Mouse (Mus musculus) CH12.LX (cell line): ENCODE data around the gene Grxcr1. TPM values are rescaled to one million over a fixed set of nuclear protein-coding genes. Genes with fewer than 3 reads are reported as not detected.
A peak's percentile ranks its signal among the peaks of the same experiment; 100 is the strongest.

Source experiments
- DNase-seq: peaks from one replicate; pipeline ENCODE4 v3.0.0-alpha.2; 2013; ENCODE audit errors: extremely low read depth
- H3K27ac ChIP-seq: 2 replicates; pipeline ENCODE4 v1.5.1; 2012; ENCODE audit warnings: low read depth, mild to moderate bottlenecking, control low read depth, moderate library complexity; ENCODE audit not compliant: insufficient read depth
- H3K27me3 ChIP-seq: replicated peaks from 2 replicates; pipeline ENCODE3; 2012; ENCODE audit warnings: inconsistent platforms
- H3K36me3 ChIP-seq, 2 experiments: replicated peaks in 1 of 2; 2 replicates each; pipeline versions ENCODE3 to v1.6.1; 2012; ENCODE audit warnings: inconsistent platforms in 1 of 2, low read length in 1 of 2, mild to moderate bottlenecking in 1 of 2, mixed read lengths in 1 of 2, moderate library complexity in 1 of 2; ENCODE audit not compliant: control insufficient read depth in 1 of 2, insufficient read depth in 1 of 2
- H3K4me1 ChIP-seq, 2 experiments: 2 replicates each; pipeline ENCODE4 v1.6.1; 2012; ENCODE audit warnings: inconsistent platforms in 1 of 2, moderate library complexity in 1 of 2; ENCODE audit not compliant: insufficient read depth in 2 of 2, control insufficient read depth in 1 of 2
- H3K4me2 ChIP-seq: 2 replicates; pipeline ENCODE4 v1.6.1; 2012; ENCODE audit warnings: low read depth, mild to moderate bottlenecking, control low read depth; ENCODE audit not compliant: poor library complexity, insufficient read depth, severe bottlenecking
- H3K4me3 ChIP-seq, 3 experiments: fragments of 150-350 bp in 1 of 3; sonication (generic) in 1 of 3; replicated peaks in 1 of 3; 2 replicates each; pipeline versions ENCODE3 to v1.5.1; 2011 to 2012; ENCODE audit warnings: low read depth in 2 of 3, low read length in 2 of 3, mild to moderate bottlenecking in 2 of 3, moderate library complexity in 2 of 3, control low read depth in 1 of 3, improper control_type of control experiment in 1 of 3, inconsistent platforms in 1 of 3, mixed read lengths in 1 of 3; ENCODE audit not compliant: poor library complexity in 1 of 3
- H3K79me2 ChIP-seq: replicated peaks from 2 replicates; pipeline ENCODE4 v1.6.1; 2012; ENCODE audit warnings: mild to moderate bottlenecking, moderate library complexity; ENCODE audit not compliant: control insufficient read depth, poor library complexity, insufficient read depth, severe bottlenecking; ENCODE audit errors: extremely low read depth
- H3K9ac ChIP-seq: 2 replicates; pipeline ENCODE4 v1.6.1; 2012; ENCODE audit warnings: low read depth, mild to moderate bottlenecking, control low read depth, moderate library complexity; ENCODE audit not compliant: insufficient read depth
- H3K9me3 ChIP-seq: replicated peaks from 2 replicates; pipeline ENCODE3; 2012; ENCODE audit warnings: low read length, inconsistent platforms, mixed read lengths
- BHLHE40 ChIP-seq: IDR thresholded peaks from 2 replicates; pipeline ENCODE4 v1.6.1; 2011; ENCODE audit warnings: mild to moderate bottlenecking, low read depth, low read length, improper control_type of control experiment
- CHD1 ChIP-seq: IDR thresholded peaks from 2 replicates; pipeline ENCODE4 v1.6.1; 2012; ENCODE audit warnings: low read depth, low read length, improper control_type of control experiment, inconsistent platforms
- CHD2 ChIP-seq: IDR thresholded peaks from 2 replicates; pipeline ENCODE4 v1.6.1; 2011; ENCODE audit warnings: low read length, improper control_type of control experiment
- CTCF ChIP-seq, 2 experiments: IDR thresholded peaks in 1 of 2; conservative IDR thresholded peaks in 1 of 2; 2 replicates each; pipeline ENCODE4 v1.5.1; 2011 to 2012; ENCODE audit warnings: low read depth in 2 of 2, low read length in 2 of 2, improper control_type of control experiment in 1 of 2, inconsistent platforms in 1 of 2, mild to moderate bottlenecking in 1 of 2, moderate library complexity in 1 of 2
- E2F4 ChIP-seq: IDR thresholded peaks from 2 replicates; pipeline ENCODE4 v1.6.1; 2011; ENCODE audit warnings: low read depth, low read length, improper control_type of control experiment; ENCODE audit not compliant: insufficient replicate concordance
- ELF1 ChIP-seq: IDR thresholded peaks from 2 replicates; pipeline ENCODE4 v1.6.1; 2014; ENCODE audit warnings: low read depth, mild to moderate bottlenecking, inconsistent platforms, low read length, improper control_type of control experiment
- EP300 ChIP-seq: IDR thresholded peaks from 2 replicates; pipeline ENCODE4 v1.6.1; 2011; ENCODE audit warnings: low read length, improper control_type of control experiment
- ETS1 ChIP-seq: conservative IDR thresholded peaks from 2 replicates; pipeline ENCODE4 v1.6.1; 2012; ENCODE audit warnings: low read depth, mild to moderate bottlenecking, inconsistent platforms, low read length, improper control_type of control experiment, moderate library complexity
- HCFC1 ChIP-seq: IDR thresholded peaks from 2 replicates; pipeline ENCODE4 v1.6.1; 2012; ENCODE audit warnings: low read depth, mild to moderate bottlenecking, inconsistent platforms, low read length, improper control_type of control experiment
- IRF4 ChIP-seq: IDR thresholded peaks from 2 replicates; pipeline ENCODE4 v1.6.1; 2014; ENCODE audit warnings: low read depth, mild to moderate bottlenecking, inconsistent platforms, low read length, improper control_type of control experiment
- JUN ChIP-seq: IDR thresholded peaks from 2 replicates; pipeline ENCODE4 v1.6.1; 2011; ENCODE audit warnings: low read depth, mild to moderate bottlenecking, low read length, improper control_type of control experiment, moderate library complexity; ENCODE audit not compliant: insufficient read depth
- JUND ChIP-seq: conservative IDR thresholded peaks from 2 replicates; pipeline ENCODE4 v1.6.1; 2011; ENCODE audit warnings: low read depth, low read length, improper control_type of control experiment
- MAFK ChIP-seq: IDR thresholded peaks from 2 replicates; pipeline ENCODE4 v1.6.1; 2011; ENCODE audit warnings: low read length, improper control_type of control experiment; ENCODE audit not compliant: insufficient replicate concordance
- MAX ChIP-seq: IDR thresholded peaks from 2 replicates; pipeline ENCODE4 v1.6.1; 2011; ENCODE audit warnings: low read length, improper control_type of control experiment
- MEF2A ChIP-seq: IDR thresholded peaks from 2 replicates; pipeline ENCODE4 v1.6.1; 2014; ENCODE audit warnings: low read depth, mild to moderate bottlenecking, inconsistent platforms, low read length, improper control_type of control experiment, borderline replicate concordance
- MXI1 ChIP-seq: IDR thresholded peaks from 2 replicates; pipeline ENCODE4 v1.6.1; 2011; ENCODE audit warnings: mild to moderate bottlenecking, low read depth, low read length, improper control_type of control experiment
- NELFE ChIP-seq: IDR thresholded peaks from 2 replicates; pipeline ENCODE4 v1.6.1; 2011; ENCODE audit warnings: low read depth, low read length, improper control_type of control experiment
- NRF1 ChIP-seq: IDR thresholded peaks from 2 replicates; pipeline ENCODE4 v1.6.1; 2014; ENCODE audit warnings: low read depth, mild to moderate bottlenecking, inconsistent platforms, low read length, improper control_type of control experiment, moderate library complexity
- POLR2A ChIP-seq: IDR thresholded peaks from 2 replicates; pipeline ENCODE4 v1.6.1; 2011; ENCODE audit warnings: low read depth, mild to moderate bottlenecking, improper control_type of control experiment, low read length
- POLR2AphosphoS2 ChIP-seq: IDR thresholded peaks from 2 replicates; pipeline ENCODE4 v1.6.1; 2011; ENCODE audit warnings: low read depth, low read length, improper control_type of control experiment
- RAD21 ChIP-seq: IDR thresholded peaks from 2 replicates; pipeline ENCODE4 v1.6.1; 2011; ENCODE audit warnings: low read depth, mild to moderate bottlenecking, low read length, improper control_type of control experiment, moderate library complexity
- RCOR1 ChIP-seq: conservative IDR thresholded peaks from 2 replicates; pipeline ENCODE4 v1.6.1; 2012; ENCODE audit warnings: low read depth, mild to moderate bottlenecking, inconsistent platforms, low read length, improper control_type of control experiment
- SIN3A ChIP-seq: IDR thresholded peaks from 2 replicates; pipeline ENCODE4 v1.6.1; 2012; ENCODE audit warnings: low read length, improper control_type of control experiment, inconsistent platforms
- SMC3 ChIP-seq: IDR thresholded peaks from 2 replicates; pipeline ENCODE4 v1.6.1; 2011; ENCODE audit warnings: low read depth, low read length, improper control_type of control experiment
- TCF12 ChIP-seq: IDR thresholded peaks from 2 replicates; pipeline ENCODE4 v1.6.1; 2014; ENCODE audit warnings: low read depth, mild to moderate bottlenecking, inconsistent platforms, low read length, improper control_type of control experiment
- UBTF ChIP-seq: IDR thresholded peaks from 2 replicates; pipeline ENCODE4 v1.6.1; 2012; ENCODE audit warnings: low read depth, mild to moderate bottlenecking, inconsistent platforms, low read length, improper control_type of control experiment, moderate library complexity
- USF1 ChIP-seq: IDR thresholded peaks from 2 replicates; pipeline ENCODE4 v1.6.1; 2014; ENCODE audit warnings: low read depth, mild to moderate bottlenecking, inconsistent platforms, low read length, improper control_type of control experiment
- ZC3H11A ChIP-seq: IDR thresholded peaks from 2 replicates; pipeline ENCODE4 v1.6.1; 2012; ENCODE audit warnings: low read depth, mild to moderate bottlenecking, inconsistent platforms, low read length, improper control_type of control experiment
- ZKSCAN1 ChIP-seq: IDR thresholded peaks from 2 replicates; pipeline ENCODE4 v1.6.1; 2012; ENCODE audit warnings: low read depth, inconsistent platforms, low read length, improper control_type of control experiment, borderline replicate concordance
- ZNF384 ChIP-seq: IDR thresholded peaks from 2 replicates; pipeline ENCODE4 v1.6.1; 2012; ENCODE audit warnings: low read depth, low read length, improper control_type of control experiment, inconsistent platforms
- dilution Hi-C: fragments of 300-500 bp; cut with MboI; formaldehyde crosslinking; loops from 2 replicates; pipeline ENCODE4 v1.14.3; 2020; ENCODE audit warnings: low sequenced_read_pairs; ENCODE audit not compliant: extremely low pct_unique_long_range_greater_than_20kb, extremely low pct_ligation_motif_present
- in situ Hi-C: fragments of 300-500 bp; cut with MboI; formaldehyde crosslinking; loops from 3 replicates; pipeline ENCODE4 v1.14.3; 2019; ENCODE audit warnings: low sequenced_read_pairs, low pct_ligation_motif_present, low pct_unique_long_range_greater_than_20kb, mixed read lengths
- polyA plus RNA-seq: library from polyadenylated mRNA; unstranded; fragments of >175 nt; gene quantifications from 2 replicates; pipeline ENCODE4 v1.2.1, GENCODE M21; 2012; ENCODE audit warnings: low read depth; ENCODE audit not compliant: insufficient read length
- total RNA-seq, 2 experiments: library from RNA; depleted of rRNA; stranded (reverse); fragments of 300-350 nt in 1 of 2; fragments of >200 nt in 1 of 2; gene quantifications; 2 replicates each; pipeline ENCODE4 v1.2.3; 2012 to 2014

Gene Grxcr1
- total and polyA plus RNA-seq, 3 experiments = not detected

GRCm38 (mm10) chr5:68097665-68098624 is 66.3 kb downstream of the Grxcr1 start:
- Histone ChIP-seq H3K79me2 (no peaks in the 10 kb centered on the region), H3K36me3 (no peaks in the 10 kb centered on the region), H3K4me1 (no peaks in the 10 kb centered on the region), H3K9me3 (no peaks in the 10 kb centered on the region), H3K9ac (no peak overlapping the region), H3K4me2 (no peak overlapping the region), H3K27ac (no peak overlapping the region), H3K27me3 (no peaks in the 10 kb centered on the region), H3K4me3 (no peak overlapping the region)
- no peak for DNase-seq
- dilution Hi-C loops = no loop called here
- TF ChIP-seq NRF1 = no peak
- TF ChIP-seq ETS1 = no peak
- no peak for TF ChIP-seq POLR2AphosphoS2
- no peak for TF ChIP-seq MAFK
- no peak for TF ChIP-seq MXI1
- no peak for TF ChIP-seq MEF2A
- in situ Hi-C loops = no loop called here

DNA sequence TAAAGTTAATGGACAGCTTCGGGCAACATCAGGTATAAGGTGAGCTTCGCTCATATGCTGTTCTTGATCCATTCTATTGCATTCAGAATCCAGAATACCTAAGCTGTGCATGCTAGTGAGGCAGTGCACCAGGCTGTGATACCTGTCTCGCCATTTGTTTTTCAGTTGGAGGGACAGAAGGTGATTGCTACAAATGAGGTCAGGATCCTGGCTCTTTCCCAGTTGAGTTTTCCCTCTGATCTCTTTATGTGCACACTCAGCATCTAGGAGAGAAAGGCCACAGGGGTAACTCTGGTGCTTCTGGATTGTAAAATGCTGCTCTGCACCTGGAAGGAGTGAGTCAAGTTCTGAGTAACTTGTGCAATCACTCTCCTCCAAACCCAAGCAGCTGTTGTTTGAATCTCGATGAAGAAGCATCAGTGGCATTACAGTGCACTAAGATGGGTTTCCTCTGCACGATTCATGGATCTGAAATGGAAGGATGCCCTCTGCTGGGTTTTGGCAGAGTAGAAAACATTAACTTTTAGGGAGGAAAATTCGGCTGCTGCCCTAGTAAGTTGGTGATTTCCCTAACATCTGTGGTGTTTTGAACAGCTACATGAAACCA is 80.9 kb downstream of the Grxcr1 start:
- no peaks in the 10 kb centered on the region for H3K36me3 ChIP-seq
- H3K9ac ChIP-seq = no peak overlapping the region
- peak; percentile 29 for DNase-seq
- no peaks in the 10 kb centered on the region for H3K27me3 ChIP-seq
- no peak overlapping the region for H3K4me2 ChIP-seq
- H3K27ac ChIP-seq = no peak overlapping the region
- H3K4me3 ChIP-seq = no peak overlapping the region
- in situ Hi-C loops = loop anchor here (10.0 to 25.0 kb wide), 3 partner anchors 88 to 575 kb away; no protein-coding TSS in a partner anchor
- H3K4me1 ChIP-seq = no peaks in the 10 kb centered on the region; a peak in 1 of 4 replicates
- dilution Hi-C loops = no loop called here
- H3K9me3 ChIP-seq = no peaks in the 10 kb centered on the region
- no peaks in the 10 kb centered on the region for H3K79me2 ChIP-seq
- TF ChIP-seq JUN (no peak), ZNF384 (no peak), ZKSCAN1 (no peak), USF1 (no peak), UBTF (no peak), IRF4 (no peak), MAX (no peak), ETS1 (no peak), SMC3 (peak; percentile 77), NRF1 (no peak), BHLHE40 (no peak), TCF12 (no peak), RCOR1 (no peak), ELF1 (no peak), NELFE (no peak), CTCF (conservative IDR thresholded peaks at IDR 0.05 in 1 of 2, IDR thresholded peaks at IDR 0.05 in 1 of 2; ENCODE audit: low read depth in 2 of 2, low read length in 2 of 2) (peak in 1 of 2 experiments; percentile 68; a peak in 2 of 4 replicates), RAD21 (peak; percentile 64), SIN3A (no peak), CHD1 (no peak), MXI1 (no peak), MEF2A (no peak), CHD2 (no peak), JUND (no peak), E2F4 (no peak), EP300 (no peak), ZC3H11A (peak; percentile 23; the same call in 1 of the 2 replicates), POLR2A (no peak), POLR2AphosphoS2 (no peak), HCFC1 (no peak)
